Mouse (Mus musculus): ENCODE results near the gene Exoc6b.

DNA sequence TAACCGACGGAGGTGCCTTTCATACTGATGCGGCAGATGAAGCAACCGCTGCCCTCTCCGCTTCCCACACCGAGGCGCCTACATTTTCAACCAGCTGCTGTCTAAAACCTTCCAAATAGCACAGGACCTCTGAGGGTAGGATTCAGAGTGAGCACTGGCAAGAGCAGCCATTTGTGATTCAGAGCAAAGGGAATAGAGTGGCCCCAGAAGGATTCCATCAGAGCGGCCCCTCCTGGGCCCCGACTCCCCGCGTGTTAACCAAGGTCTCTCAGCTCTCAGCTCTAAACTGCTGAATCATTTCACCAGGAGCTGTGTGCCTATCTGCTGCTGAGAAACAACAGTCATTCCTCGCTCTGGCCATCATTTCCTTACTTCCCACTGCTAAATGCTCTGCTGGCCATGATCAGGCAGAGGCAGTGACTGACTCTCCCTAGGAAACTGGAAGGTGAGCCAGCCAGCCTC is 145.5 kb downstream of the Exoc6b start:
- TF ChIP-seq CTCF (IDR thresholded peaks at IDR 0.05; ENCODE audit: borderline replicate concordance, extremely low read depth, insufficient read depth, insufficient read length) = no peak
- TF ChIP-seq POLR2A (IDR thresholded peaks at IDR 0.05; ENCODE audit: borderline replicate concordance, extremely low read depth, insufficient read depth, insufficient read length, poor library complexity, severe bottlenecking) = no peak
